Mouse (Mus musculus) forebrain, embryonic 15.5 days (tissue): ENCODE results near the gene Cacna1b. TPM values are rescaled to one million over a fixed set of nuclear protein-coding genes. Genes with fewer than 3 reads are reported as not detected.

Experiments
- ATAC-seq: fragments of 200-750 bp; cut with Nextera tagmentation; replicated peaks from 2 replicates; pipeline ENCODE4 v1.8.0; 2017; ENCODE audit warnings: mild to moderate bottlenecking, moderate TSS enrichment, moderate library complexity
- H3K27ac ChIP-seq: fragments of 300-500 bp; sonication (generic); replicated peaks from 2 replicates; pipeline ENCODE4 v1.5.1; 2015; ENCODE audit warnings: mild to moderate bottlenecking, inconsistent platforms
- H3K27me3 ChIP-seq: fragments of 300-500 bp; sonication (generic); 2 replicates; pipeline ENCODE4 v1.6.1; 2015; ENCODE audit warnings: inconsistent platforms
- H3K36me3 ChIP-seq: fragments of 300-500 bp; sonication (generic); 2 replicates; pipeline ENCODE4 v1.6.1; 2015; ENCODE audit warnings: mild to moderate bottlenecking, inconsistent platforms
- H3K4me1 ChIP-seq: fragments of 300-500 bp; sonication (generic); 2 replicates; pipeline ENCODE4 v1.6.1; 2015; ENCODE audit warnings: inconsistent platforms
- H3K4me2 ChIP-seq: fragments of 300-500 bp; sonication (generic); replicated peaks from 2 replicates; pipeline ENCODE4 v1.6.1; 2015; ENCODE audit warnings: mild to moderate bottlenecking, inconsistent platforms
- H3K4me3 ChIP-seq: fragments of 300-500 bp; sonication (generic); 2 replicates; pipeline ENCODE4 v1.5.1; 2015; ENCODE audit warnings: mild to moderate bottlenecking, inconsistent platforms
- H3K9ac ChIP-seq: fragments of 300-500 bp; sonication (generic); replicated peaks from 2 replicates; pipeline ENCODE4 v1.6.1; 2015; ENCODE audit warnings: mild to moderate bottlenecking, inconsistent platforms
- H3K9me3 ChIP-seq: fragments of 300-500 bp; sonication (generic); 2 replicates; pipeline ENCODE4 v1.6.1; 2016; ENCODE audit warnings: inconsistent platforms
- WGBS: fragments of 180-500 bp; shearing (Covaris S2); methylation state at CpG from one replicate; pipeline ENCODE4 v1.1.7; 2015; ENCODE audit warnings: mixed read lengths; 5-methylcytosine and 5-hydroxymethylcytosine counted together
- polyA plus RNA-seq: library from polyadenylated mRNA; unstranded; fragments of >200 nt; fragmentation: Nextera tagmentation; extraction: Ambion mirVana; gene quantifications from 2 replicates; pipeline ENCODE4 v1.2.1, GENCODE M21; 2015

Gene Cacna1b
- polyA plus RNA-seq, 1 experiment from 2014 or later: 8.4 TPM

DNA sequence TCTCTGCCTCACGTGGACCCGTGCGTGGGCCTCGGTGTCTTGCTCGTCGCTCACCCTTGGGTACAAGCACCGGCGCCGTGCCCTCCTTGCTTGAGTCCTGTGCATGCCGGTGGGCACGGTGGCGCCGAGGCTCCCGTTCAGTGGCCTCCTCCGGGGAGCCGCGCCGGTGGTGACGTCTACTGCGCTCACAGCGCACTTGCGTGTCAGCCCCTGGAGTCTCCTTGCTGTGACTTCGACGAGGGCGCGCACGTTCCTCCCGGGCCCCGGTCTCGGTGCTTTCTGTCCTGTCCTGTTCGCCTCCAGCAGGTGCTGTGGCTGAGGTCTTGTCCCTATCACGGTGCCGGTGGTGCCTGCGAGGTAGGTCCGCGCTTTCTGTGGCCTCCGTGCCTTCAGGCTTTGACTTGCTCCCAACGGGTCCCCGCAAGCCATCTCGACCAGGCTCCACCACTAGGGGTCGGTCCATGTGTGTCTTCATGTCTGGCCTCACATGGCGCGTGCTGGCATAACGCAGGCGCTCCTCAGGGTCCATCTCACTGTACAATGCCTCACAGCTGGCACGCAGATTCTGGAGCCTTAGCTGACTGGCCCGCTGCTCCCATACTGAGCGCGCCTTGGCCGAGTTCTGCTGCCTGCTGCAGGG lies 83.8 kb downstream of the Cacna1b start:
- Histone ChIP-seq H3K27ac (no peak overlapping the region), H3K9ac (no peak overlapping the region), H3K4me2 (peak overlapping the region; percentile 38), H3K4me1 (peaks cover 4% of the 10 kb centered on the region; the same call in 1 of the 2 replicates), H3K9me3 (no peaks in the 10 kb centered on the region), H3K27me3 (no peaks in the 10 kb centered on the region), H3K36me3 (peaks cover 5% of the 10 kb centered on the region; the same call in 1 of the 2 replicates), H3K4me3 (no peak overlapping the region)
- WGBS: 26% methylated on average over 50 of the region's 50 CpGs
- ATAC-seq: peak; percentile 62

DNA sequence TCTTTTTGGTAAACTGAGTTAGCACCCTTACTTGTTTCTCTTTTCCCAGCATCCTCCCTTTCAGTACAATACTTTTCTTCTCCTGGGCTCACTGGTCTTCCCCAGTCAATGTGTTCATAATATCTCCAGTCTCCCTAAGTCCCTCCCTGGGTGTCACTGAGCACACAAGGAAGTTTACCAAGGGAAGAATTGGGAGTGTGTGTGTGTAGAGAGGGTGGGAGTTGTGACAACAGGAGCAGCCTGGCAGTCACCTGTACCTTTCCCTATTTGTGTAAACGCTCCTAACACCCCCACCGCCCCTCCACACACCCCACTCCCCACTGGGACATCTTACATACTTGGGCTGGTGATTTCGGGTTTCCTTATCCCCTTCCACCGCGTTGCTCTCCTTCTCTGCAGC lies 84.4 kb downstream of the Cacna1b start:
- Histone ChIP-seq H3K27ac (no peak overlapping the region), H3K4me2 (peak overlapping the region; percentile 38; the same call in 1 of the 2 replicates), H3K9ac (no peak overlapping the region), H3K4me1 (peaks cover 4% of the 10 kb centered on the region; the same call in 1 of the 2 replicates), H3K36me3 (peaks cover 5% of the 10 kb centered on the region; the same call in 1 of the 2 replicates), H3K4me3 (no peak overlapping the region), H3K27me3 (no peaks in the 10 kb centered on the region), H3K9me3 (no peaks in the 10 kb centered on the region)
- 66% methylated on average over 5 of the region's 5 CpGs for WGBS
- ATAC-seq: no peak

- peaks cover 5% of the 10 kb centered on the region; the same call in 1 of the 2 replicates for H3K36me3 ChIP-seq
- H3K4me3 ChIP-seq: no peak overlapping the region
- 70% methylated on average over 4 of the region's 4 CpGs for WGBS
- no peak for ATAC-seq
- H3K27ac ChIP-seq: no peak overlapping the region
- no peak overlapping the region for H3K9ac ChIP-seq
- no peaks in the 10 kb centered on the region for H3K9me3 ChIP-seq
- no peak overlapping the region for H3K4me2 ChIP-seq
- peaks cover 4% of the 10 kb centered on the region; the same call in 1 of the 2 replicates for H3K4me1 ChIP-seq
- no peaks in the 10 kb centered on the region for H3K27me3 ChIP-seq
Observed at GRCm38 (mm10) chr2:24678110-24678509, 84.8 kb downstream of the Cacna1b start.

DNA sequence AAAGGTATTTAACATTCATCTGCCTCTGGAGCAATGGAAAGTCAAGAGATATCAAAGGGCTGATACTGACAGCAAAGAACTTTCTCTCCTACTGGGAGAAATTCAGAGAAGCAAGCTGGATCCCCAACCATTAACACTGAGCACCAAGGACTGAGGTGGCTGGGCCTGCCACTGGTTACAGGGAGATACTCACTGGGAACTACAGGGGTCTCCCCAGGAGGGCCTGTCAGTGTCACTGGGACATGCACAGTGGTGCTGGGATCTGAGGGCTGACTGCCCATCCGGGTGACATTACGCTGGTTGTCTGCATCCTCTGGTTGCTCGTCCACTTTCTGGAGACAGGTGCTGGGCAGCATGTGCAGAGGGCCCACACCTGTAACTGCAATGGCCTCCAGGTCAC lies 85.3 kb downstream of the Cacna1b start:
- no peak for ATAC-seq
- peaks cover 5% of the 10 kb centered on the region; the same call in 1 of the 2 replicates for H3K36me3 ChIP-seq

DNA sequence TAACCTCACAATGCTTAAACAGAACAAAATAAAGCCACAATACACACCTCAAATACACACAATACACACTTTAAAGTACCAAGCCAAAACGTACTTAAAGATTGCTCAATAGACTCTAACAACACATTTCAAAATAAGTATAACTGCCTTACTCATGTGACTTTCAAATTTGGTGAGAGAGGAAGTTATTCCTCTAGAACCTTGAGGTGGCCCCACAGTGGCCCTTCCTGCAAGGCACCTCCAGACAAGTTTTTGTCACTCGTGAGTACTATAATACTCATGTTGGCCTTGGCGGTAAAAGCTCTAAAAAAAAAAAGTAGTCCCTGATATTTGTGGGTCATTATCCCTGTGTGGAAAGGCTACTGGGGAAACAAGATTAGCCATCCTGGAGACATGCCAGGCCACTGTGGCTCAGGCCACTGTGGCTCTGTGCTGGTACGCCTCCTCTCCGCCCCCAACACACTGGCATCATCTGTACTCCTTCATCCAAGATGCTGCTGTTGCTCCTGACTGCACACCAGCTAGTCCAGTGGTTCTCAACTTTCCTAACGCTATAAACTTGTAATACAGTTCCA lies 88.4 kb downstream of the Cacna1b start:
- no peak overlapping the region for H3K4me2 ChIP-seq
- ATAC-seq: no peak
- H3K9ac ChIP-seq: no peak overlapping the region
- WGBS: 81% methylated on average over 6 of the region's 6 CpGs
- H3K36me3 ChIP-seq: peaks cover 5% of the 10 kb centered on the region; the same call in 1 of the 2 replicates
- no peak overlapping the region for H3K27ac ChIP-seq
- H3K27me3 ChIP-seq: no peaks in the 10 kb centered on the region
- peaks cover 4% of the 10 kb centered on the region; the same call in 1 of the 2 replicates for H3K4me1 ChIP-seq
- no peak overlapping the region for H3K4me3 ChIP-seq
- no peaks in the 10 kb centered on the region for H3K9me3 ChIP-seq

More for the DNA sequence above, 85.3 kb downstream of the Cacna1b start:
- Histone ChIP-seq H3K4me1 (peaks cover 4% of the 10 kb centered on the region; the same call in 1 of the 2 replicates), H3K27me3 (no peaks in the 10 kb centered on the region), H3K9ac (no peak overlapping the region), H3K4me3 (no peak overlapping the region), H3K9me3 (no peaks in the 10 kb centered on the region), H3K27ac (no peak overlapping the region), H3K4me2 (no peak overlapping the region)
- WGBS: 91% methylated on average over 3 of the region's 3 CpGs

GRCm38 (mm10) chr2:24668598-24668997 lies 94.4 kb downstream of the Cacna1b start:
- Histone ChIP-seq H3K4me1 (peaks cover 13% of the 10 kb centered on the region), H3K9ac (no peak overlapping the region), H3K36me3 (no peaks in the 10 kb centered on the region), H3K4me3 (no peak overlapping the region), H3K27me3 (no peaks in the 10 kb centered on the region), H3K27ac (no peak overlapping the region), H3K9me3 (no peaks in the 10 kb centered on the region), H3K4me2 (no peak overlapping the region)
- no peak for ATAC-seq
- WGBS: 85% methylated on average over 5 of the region's 5 CpGs

DNA sequence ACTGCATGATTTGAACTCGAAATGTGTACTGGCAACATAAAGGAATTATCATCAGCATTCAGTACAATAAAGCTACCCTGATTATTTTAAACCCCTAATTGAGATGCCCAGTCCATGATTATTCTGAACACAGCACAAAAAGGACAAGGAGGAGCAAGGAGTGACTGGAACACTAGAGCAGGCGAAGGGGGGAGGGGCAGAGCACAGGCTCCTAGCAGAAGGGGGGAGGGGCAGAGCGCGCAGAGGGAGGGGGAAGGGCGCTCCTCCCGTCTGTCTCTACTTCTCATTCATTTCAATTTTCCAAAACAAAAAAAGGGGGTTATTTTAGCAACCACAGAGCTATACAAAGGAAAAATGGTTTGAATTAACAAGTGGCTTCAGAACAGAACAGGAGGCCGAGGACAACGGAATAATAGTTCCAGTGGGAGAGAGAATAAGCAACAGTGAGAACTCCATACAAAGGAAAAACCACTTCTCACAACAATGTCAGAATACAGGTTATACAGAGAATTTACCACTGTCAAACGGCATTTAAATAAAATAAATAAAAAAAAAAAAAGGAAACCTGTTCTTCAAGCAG lies 98.2 kb downstream of the Cacna1b start:
- no peaks in the 10 kb centered on the region for H3K36me3 ChIP-seq
- 9% methylated on average over 9 of the region's 9 CpGs for WGBS
- H3K9ac ChIP-seq: no peak overlapping the region
- H3K27ac ChIP-seq: peak overlapping the region; percentile 64
- no peaks in the 10 kb centered on the region for H3K27me3 ChIP-seq
- H3K4me3 ChIP-seq: no peak overlapping the region
- ATAC-seq: peak; percentile 77
- peaks cover 13% of the 10 kb centered on the region for H3K4me1 ChIP-seq
- 0 out of 2 replicates have a peak overlapping the region, but pooled peaks have one; percentile 6 for H3K4me2 ChIP-seq
- no peaks in the 10 kb centered on the region for H3K9me3 ChIP-seq

DNA sequence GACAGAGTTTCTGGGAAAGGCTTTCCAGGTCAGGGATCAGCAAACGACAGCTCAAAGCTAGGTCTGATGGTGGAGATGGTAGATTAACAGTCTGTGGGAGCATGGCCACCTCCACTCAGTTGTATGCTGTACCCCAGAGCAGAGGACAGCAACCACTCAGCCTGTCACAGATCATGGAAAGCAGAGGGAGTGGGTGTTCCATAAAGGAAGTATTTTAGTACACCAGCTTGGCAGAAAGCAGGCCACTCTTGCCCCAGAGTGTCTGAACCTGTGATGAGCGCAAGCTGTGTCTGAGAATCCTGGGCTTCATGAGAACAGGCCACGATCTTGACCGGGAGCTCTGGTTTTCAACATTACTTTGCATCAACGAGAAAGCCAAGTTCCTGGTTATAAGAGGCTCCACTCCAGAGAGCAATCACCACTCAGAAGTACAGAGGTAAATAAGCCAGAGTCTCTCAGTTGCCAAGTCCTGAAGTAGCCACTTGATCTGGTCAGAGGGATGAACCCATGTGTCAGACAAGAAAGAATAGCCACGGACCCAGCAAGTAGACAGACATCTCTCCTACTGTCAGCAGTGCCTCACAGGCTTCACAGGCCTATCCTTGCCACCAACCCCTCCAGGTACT lies 103.7 kb downstream of the Cacna1b start:
- 88% methylated on average over 6 of the region's 6 CpGs for WGBS

DNA sequence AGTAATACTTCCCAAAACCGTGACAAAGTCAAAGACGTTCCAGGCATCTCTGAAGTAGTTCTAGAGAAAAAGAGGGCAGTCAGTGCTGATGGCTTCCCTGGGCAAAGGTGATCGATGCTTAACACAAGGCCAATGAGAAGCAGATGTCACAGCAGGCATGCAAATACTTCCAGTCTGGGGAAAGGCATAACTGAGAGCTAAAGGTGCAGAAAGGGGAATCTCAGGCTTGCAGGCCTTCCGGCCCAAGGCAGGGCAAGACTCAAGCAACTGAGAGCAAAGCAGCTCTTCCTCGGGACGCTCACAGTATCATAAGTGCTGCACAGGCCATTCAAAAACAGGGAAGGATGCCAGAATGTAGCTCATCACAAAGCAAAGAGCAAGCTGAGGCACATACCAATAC lies 114.4 kb downstream of the Cacna1b start:
- no peaks in the 10 kb centered on the region for H3K4me1 ChIP-seq
- H3K36me3 ChIP-seq: peaks cover 33% of the 10 kb centered on the region
- no peak overlapping the region for H3K9ac ChIP-seq
- H3K4me3 ChIP-seq: no peak overlapping the region
- H3K27me3 ChIP-seq: no peaks in the 10 kb centered on the region
- no peak overlapping the region for H3K27ac ChIP-seq
- WGBS: 92% methylated on average over 6 of the region's 6 CpGs
- ATAC-seq: no peak
- H3K4me2 ChIP-seq: no peak overlapping the region
- no peaks in the 10 kb centered on the region for H3K9me3 ChIP-seq

More for the DNA sequence above, 103.7 kb downstream of the Cacna1b start:
- Histone ChIP-seq H3K36me3 (peaks cover 10% of the 10 kb centered on the region; the same call in 1 of the 2 replicates), H3K4me3 (no peak overlapping the region), H3K27me3 (no peaks in the 10 kb centered on the region), H3K9ac (no peak overlapping the region), H3K27ac (no peak overlapping the region), H3K4me1 (peaks cover 5% of the 10 kb centered on the region), H3K4me2 (no peak overlapping the region), H3K9me3 (no peaks in the 10 kb centered on the region)
- no peak for ATAC-seq

GRCm38 (mm10) chr2:24646452-24647146 lies 116.4 kb downstream of the Cacna1b start:
- peaks cover 36% of the 10 kb centered on the region for H3K36me3 ChIP-seq
- H3K27ac ChIP-seq: no peak overlapping the region
- H3K9ac ChIP-seq: no peak overlapping the region
- H3K27me3 ChIP-seq: no peaks in the 10 kb centered on the region
- no peaks in the 10 kb centered on the region for H3K9me3 ChIP-seq
- H3K4me2 ChIP-seq: no peak overlapping the region
- H3K4me3 ChIP-seq: no peak overlapping the region
- WGBS: 91% methylated on average over 5 of the region's 5 CpGs
- H3K4me1 ChIP-seq: no peaks in the 10 kb centered on the region
- no peak for ATAC-seq

DNA sequence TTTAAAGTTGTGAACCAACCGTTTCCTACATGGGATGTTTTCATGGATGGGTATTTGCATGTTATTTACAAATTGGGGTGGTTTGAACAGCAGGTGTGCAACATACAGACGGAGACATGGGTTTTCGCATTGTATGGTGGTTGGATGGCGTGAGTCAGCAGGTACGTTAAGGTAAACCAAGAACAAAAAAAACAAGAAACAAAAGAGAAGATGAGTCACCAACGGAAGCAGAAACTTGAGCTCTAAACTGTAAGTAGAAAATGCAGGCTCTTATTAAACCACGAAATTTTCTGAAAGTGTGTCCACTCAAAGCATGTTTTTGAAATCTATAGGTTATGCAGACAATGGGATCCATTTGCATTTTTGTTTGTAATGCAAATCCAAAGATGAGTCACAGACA lies 120.1 kb downstream of the Cacna1b start:
- Histone ChIP-seq H3K4me2 (no peak overlapping the region), H3K36me3 (peaks cover 16% of the 10 kb centered on the region; the same call in 1 of the 2 replicates), H3K4me1 (peaks cover 11% of the 10 kb centered on the region; the same call in 1 of the 2 replicates), H3K9ac (no peak overlapping the region), H3K9me3 (no peaks in the 10 kb centered on the region), H3K27me3 (no peaks in the 10 kb centered on the region), H3K4me3 (no peak overlapping the region), H3K27ac (no peak overlapping the region)
- ATAC-seq: no peak
- WGBS: 81% methylated on average over 7 of the region's 7 CpGs
